Mouse (Mus musculus): Measurements from ENCODE around the gene Nav3.

- no peak for TF ChIP-seq CTCF (IDR thresholded peaks at IDR 0.05; ENCODE audit: low read depth)
- TF ChIP-seq EP300 (IDR thresholded peaks at IDR 0.05; ENCODE audit: low read depth): no peak
Measured at GRCm38 (mm10) chr10:109921368-109921767, 534.6 kb downstream of the Nav3 start.
